Mouse (Mus musculus) embryo, embryonic 9.5 days (tissue): Measurements from ENCODE around the gene Tmeff2.

Source experiments
- DNase-seq: peaks from one replicate; pipeline ENCODE4 v3.0.0-alpha.2; 2017; ENCODE audit errors: extremely low spot score

Tmeff2 gene

DNA sequence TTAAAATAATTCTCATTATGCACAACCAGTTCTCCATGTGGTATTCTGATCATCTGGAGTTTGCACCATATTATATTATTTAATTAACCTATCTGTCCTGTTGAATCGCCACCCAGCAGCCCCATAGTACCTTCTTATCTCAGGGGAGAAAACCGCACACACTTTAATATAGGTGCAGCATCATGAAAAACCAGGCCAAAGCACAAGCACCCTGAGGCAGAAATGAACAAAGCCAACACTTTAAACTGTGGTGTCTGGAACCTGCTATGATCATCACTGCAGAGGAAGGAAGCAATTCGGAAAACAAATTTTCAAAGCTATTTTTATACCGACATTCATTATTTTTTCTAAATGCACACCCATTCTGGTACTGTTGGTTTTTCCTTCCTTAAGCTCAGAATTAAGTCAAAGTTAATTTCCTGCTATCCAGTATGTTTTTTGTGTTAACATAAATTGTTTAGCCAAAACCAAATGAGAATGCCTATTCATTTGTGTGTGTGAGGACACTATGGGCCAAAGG lies 206.0 kb downstream of the Tmeff2 start:
- no peak for DNase-seq

GRCm38 (mm10) chr1:51107299-51107698 lies 206.9 kb downstream of the Tmeff2 start:
- DNase-seq = no peak

GRCm38 (mm10) chr1:51114721-51115120 lies 214.3 kb downstream of the Tmeff2 start:
- DNase-seq = no peak

DNA sequence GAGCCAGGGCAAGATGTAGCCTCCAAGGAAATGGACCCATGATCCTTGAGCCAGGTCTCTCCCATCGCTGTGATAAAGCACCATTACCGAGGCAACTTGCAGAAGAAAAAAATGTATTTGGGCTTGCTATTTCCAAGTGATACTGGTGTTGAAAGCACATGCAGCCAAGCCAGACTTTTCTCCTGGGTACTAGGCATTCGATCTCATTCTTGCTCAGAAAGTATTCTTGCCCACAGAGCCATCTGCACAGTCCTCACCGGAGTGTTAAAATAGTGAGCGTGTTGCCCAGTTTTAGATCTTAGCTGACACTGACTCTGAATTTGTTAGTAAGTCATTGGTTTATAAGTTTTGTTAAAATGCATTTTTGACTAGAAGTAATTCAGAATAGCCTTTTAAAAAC lies 215.3 kb downstream of the Tmeff2 start:
- no peak for DNase-seq

DNA sequence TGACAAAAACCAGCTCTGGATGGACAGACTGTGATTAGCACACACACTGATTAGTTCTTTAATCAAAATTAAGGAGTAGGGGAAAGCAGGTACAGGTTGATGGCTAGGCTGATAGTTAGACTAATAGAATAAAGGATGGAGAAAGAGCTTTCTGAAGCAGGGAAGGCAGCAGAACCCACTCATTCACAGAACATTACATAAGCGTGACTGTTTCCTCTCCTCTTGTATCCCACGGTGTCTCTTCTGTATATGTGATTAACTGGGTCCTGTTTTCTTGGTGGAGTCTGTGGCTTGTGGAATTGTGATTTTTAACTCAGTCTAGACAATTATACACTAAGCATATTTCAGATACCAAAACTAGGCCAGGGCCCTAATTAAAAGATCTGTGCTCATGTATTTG lies 217.4 kb downstream of the Tmeff2 start:
- no peak for DNase-seq

- no peak for DNase-seq
Observed at GRCm38 (mm10) chr1:51125671-51126424, 225.4 kb downstream of the Tmeff2 start.

DNA sequence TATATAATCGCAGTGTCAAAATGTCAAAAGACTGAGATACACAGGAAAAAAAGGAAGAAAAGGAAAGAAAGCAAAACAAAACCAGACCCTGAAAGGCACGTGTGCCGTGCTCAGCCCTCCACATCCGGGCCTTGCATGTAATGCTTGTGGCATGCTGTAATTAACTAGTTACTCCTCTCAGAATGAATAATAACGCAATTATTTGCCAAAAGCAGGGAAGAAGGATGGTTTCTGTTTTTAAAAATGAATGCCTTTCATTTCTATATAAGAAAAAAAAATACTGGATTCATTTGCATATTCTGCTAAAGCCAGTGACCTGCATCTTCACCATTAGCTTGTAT lies 225.9 kb downstream of the Tmeff2 start:
- DNase-seq = no peak

- DNase-seq = no peak
Observed at GRCm38 (mm10) chr1:51136792-51137191, 236.3 kb downstream of the Tmeff2 start.

DNA sequence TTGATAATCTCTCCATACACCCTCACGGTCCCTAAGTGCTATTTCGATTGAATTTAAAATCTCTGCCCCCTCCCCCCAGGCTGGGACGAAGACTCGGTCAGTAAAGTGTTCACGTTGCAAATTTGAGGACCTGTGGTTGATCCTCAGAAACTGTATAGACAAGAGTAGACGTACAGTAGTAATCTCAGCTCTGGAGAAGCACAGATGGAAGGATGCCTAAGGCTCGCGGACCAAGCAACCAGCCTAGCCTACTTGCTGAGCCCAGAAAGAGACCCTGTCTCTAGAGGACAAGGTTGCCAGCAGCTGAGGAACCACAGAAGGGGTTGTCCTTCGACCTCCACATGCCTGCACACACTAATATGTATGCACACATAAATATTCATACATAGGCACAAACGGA lies 239.2 kb downstream of the Tmeff2 start:
- no peak for DNase-seq

GRCm38 (mm10) chr1:51141381-51141780 lies 240.9 kb downstream of the Tmeff2 start:
- DNase-seq = no peak

DNA sequence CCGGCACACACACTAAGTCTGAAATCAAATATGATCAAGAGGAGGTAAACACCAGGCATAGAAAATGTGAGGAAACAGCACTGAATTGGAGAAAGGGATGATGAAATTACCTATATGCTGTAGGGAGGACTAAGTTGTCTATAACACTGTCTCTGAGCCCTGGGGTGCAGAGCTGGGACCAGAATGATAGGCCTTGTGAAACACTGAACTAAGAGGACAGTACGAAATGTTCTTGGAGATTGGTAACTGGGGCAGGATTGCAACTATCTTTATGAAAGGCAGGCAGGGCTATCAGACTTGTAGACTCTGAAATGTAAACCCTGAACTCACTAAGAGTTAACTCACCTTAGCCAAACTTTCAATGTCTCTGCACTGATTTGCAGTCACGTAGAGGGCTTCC lies 242.3 kb downstream of the Tmeff2 start:
- no peak for DNase-seq

DNA sequence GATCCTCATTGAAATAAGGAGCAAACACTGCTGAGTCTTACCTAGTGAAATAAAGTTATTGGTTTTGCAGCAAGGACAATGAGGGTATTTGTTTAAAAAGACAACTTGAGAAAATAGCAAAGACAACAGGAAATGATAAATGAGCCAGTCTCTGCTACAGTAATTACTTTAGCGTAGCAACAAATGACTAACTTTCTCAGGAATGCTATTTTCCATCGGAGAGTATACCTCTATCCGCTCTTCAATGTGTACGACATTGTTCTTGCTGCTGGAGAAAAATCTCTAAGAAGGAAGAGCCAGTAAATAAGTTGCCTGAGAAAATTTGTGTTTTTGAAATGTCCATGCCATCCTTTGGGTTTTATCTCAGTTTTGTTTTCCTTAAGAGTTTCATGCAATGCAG lies 245.2 kb downstream of the Tmeff2 start:
- no peak for DNase-seq

DNA sequence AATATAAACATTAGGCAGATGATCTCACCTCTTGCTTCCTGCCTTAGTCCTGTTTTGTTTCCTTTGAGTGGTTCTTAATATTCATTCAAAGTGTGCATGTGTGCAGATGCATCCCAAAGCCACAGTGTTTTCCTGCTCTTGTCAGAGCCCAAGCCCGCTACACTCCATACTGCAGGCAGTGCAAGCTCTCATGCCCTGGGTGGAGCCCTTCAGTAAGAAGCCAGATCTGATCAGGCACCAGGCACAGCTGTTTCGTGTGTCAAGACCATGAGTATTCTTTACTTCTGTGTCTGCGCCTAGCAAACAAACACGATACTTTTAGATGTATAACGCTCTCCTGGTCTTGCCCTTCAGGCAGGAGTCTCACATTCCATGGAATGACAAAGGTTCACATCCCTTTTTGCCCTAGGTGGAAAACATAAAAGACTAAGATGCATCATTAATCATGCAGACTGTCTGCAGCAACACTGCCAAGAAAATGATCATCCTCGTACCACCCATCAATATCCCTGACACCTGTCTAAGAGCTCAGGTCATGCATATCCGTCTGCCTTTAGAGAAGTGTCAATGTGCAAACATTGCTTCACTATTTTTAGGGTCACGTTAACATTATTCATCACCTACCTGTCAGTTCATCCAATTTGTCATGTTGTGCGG lies 248.2 kb downstream of the Tmeff2 start:
- peak; percentile 21 for DNase-seq

DNA sequence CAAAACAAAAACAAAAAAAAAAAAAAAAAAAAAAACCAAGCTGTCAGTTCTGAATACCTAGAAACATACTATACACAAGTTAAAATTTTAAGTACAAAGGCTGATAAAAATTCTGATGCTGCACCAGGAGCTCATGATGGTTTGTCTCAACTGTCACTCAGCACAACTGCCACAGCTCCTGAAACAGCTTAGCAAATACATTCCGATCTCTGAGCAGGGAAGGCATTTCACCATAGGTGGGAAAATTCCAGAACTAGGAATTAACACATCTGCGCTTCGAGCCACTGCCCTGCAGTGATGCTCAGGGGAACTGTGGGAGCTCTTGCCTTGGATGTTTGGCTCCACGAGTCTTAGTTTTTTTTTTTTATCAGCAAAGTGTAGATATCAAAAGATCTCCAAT lies 249.0 kb downstream of the Tmeff2 start:
- no peak for DNase-seq

DNA sequence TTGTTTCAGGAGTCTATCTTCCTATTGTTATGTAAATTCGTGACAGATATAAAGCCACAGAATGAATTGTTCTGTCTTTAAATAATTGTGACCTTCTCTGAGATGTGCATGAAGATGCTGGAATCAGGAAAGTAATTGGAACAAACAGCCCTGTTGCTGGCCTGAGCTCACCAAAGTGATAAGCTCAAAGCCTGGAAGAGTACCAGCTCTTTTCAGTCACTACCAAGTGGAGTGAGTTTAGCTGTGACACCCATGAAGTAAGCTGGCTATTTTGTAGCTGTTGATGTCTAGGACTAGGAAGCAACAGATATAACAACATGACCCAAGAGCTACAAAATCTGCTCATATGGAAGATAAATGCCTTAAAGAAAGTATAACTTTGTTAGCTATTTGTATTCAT lies 249.4 kb downstream of the Tmeff2 start:
- no peak for DNase-seq

DNA sequence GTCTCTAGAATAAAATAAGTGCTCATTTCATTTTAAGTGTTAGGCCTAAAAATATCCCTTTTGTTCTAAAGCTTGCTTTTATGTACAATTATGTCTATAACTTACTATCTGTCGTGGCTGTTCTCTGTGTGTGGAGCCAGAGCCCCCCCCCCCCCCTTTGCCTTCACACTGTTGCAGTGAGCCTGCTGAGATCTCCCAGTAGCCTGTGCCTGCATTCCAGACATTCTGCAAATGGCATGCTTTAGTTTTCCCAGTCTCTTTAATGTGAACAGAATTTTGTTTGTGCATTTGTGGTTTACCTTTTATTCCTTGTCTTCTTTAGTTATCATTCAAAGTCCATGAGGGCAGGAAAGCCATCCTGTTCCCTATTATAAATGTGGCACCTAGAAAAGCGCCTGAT lies 251.6 kb downstream of the Tmeff2 start:
- DNase-seq = peak; percentile 25

DNA sequence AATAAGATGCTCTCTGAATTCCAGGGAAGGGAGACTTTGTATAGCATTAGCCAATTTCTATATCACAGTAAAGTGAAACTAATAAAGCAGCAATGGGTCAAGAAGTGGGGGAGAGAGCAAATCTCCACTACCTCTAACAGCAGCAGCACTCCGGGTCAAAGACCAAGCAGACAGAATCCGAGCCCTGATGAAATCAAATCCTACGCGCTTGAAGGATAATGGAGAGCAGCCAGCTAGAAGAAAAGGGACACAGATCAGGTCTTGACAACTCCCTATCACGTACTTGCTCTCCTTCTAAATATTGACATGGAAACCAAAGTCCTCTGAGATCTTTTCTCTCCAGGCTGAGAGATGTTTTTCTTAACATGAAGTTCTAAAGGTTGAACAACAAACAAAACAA lies 252.4 kb downstream of the Tmeff2 start:
- no peak for DNase-seq

DNA sequence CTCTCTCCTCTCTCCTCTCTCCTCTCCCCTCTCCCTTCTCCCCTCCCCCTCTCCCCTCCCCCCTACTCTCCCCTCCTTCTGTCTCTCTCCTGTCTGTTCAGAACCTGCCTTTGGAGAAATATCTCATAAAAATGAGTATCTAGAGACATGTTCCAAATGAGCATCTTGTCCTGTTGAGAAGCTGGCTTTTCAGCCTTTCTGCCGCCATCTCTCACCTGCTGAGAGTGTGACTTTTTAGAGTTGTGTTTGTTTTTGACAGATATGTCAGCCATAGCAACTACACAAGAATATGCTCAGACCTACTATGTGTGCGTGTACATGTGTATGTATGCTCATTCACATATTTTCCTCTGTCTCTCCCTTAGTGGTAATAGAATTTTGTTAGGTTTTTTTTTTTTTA lies 283.8 kb downstream of the Tmeff2 start:
- DNase-seq = no peak

- DNase-seq = no peak
Observed at GRCm38 (mm10) chr1:51189008-51189407, 288.6 kb downstream of the Tmeff2 start.

- DNase-seq = no peak
Observed at GRCm38 (mm10) chr1:51191253-51191652, 290.8 kb downstream of the Tmeff2 start.

DNA sequence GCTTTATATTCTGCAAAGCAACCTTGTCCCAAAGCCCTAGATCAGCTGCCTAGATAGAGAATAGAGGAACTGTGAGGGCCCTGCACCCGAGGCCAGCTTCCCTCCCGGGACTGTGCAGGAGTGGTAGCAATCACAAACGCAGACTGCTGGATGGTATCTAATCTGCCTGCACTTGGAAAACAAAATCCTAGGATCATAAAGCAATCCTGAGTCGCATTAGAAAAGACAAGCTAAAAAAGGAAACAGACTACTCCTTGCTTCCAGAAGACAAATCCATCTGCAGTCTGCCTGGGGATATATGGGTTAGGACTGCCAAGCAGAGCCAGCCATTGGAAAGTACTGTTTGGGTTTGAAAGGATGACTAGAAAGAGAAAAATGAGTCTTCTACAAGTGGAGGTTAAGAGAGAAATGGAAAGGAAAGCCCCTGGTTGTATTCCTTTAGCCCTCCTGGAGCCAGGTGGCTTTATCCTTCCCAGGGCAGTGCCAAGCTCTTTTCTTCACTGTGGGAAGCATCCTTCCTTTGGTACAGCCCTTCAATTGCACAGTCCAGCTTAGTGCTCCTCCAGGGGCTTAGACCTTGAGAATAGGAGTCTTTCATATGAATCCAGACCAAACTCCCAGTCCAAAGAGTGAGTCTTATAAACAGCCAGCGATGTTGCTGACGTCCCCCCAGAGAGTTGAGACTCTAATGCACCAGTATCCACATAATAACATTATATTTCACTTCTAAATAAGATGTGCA lies 291.6 kb downstream of the Tmeff2 start:
- no peak for DNase-seq

DNA sequence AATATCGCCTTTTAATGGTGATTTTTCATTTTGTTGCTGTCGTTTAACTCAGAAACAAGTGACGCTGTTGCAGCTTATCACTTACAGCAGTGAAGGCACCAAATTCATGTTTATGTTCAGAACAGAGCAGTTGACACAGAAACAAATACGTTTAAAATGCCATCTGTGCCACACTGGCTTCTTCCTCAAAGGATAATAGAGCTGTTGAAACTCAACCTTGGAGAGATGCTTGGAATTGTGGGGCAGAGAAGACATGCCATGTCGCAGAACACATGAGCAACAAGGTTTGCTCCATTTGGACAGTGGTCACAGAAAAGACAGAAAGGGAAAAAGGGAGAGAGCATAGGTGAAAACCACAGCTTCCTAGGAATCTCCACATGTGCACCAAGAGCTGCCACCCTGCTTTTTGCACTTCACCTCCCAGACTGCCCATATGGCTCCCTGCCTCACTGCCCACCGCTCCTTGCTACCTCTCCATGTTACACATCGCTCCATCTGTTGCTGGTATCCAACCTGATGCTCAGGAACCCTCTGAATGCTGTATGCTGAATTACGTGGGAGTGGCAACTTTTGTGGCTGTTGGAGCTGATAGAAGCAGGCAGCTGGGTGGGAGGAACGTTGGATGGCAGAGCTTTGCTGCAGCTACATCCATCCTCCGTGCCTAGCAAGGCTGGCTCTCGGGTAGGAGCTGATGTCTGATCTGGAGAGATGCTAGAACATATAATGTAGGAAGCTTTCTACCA lies 298.8 kb downstream of the Tmeff2 start:
- DNase-seq = no peak
